Mouse (Mus musculus) limb, embryonic 13.5 days (tissue): ENCODE results near the gene Mndal. TPM values are rescaled to one million over a fixed set of nuclear protein-coding genes. Genes with fewer than 3 reads are reported as not detected.
"Not testable (repeated sequence)": the region's sequence is repeated elsewhere in the genome, so short reads cannot be mapped to it uniquely, and the experiment has no call there.

Experiments
- ATAC-seq: fragments of 200-750 bp; cut with Nextera tagmentation; 2 replicates; pipeline ENCODE4 v1.8.0; 2017; ENCODE audit warnings: low read depth, moderate number of reproducible peaks, moderate TSS enrichment; ENCODE audit not compliant: low FRiP score
- H3K27ac ChIP-seq: fragments of 300-500 bp; sonication (generic); 2 replicates; pipeline ENCODE4 v1.5.1; 2015; ENCODE audit warnings: inconsistent platforms, mild to moderate bottlenecking, moderate library complexity
- H3K27me3 ChIP-seq: fragments of 300-500 bp; sonication (generic); 2 replicates; pipeline ENCODE4 v1.6.1; 2015; ENCODE audit warnings: mild to moderate bottlenecking, inconsistent platforms
- H3K36me3 ChIP-seq: fragments of 300-500 bp; sonication (generic); 2 replicates; pipeline ENCODE4 v1.6.1; 2015; ENCODE audit warnings: inconsistent platforms, mild to moderate bottlenecking, moderate library complexity
- H3K4me1 ChIP-seq: fragments of 300-500 bp; sonication (generic); 2 replicates; pipeline ENCODE4 v1.6.1; 2015; ENCODE audit warnings: inconsistent platforms
- H3K4me2 ChIP-seq: fragments of 300-500 bp; sonication (generic); replicated peaks from 2 replicates; pipeline ENCODE4 v1.6.1; 2015; ENCODE audit warnings: inconsistent platforms, mild to moderate bottlenecking, moderate library complexity
- H3K4me3 ChIP-seq: fragments of 300-500 bp; sonication (generic); 2 replicates; pipeline ENCODE4 v1.5.1; 2015; ENCODE audit warnings: moderate library complexity, mild to moderate bottlenecking, inconsistent platforms
- H3K9ac ChIP-seq: fragments of 300-500 bp; sonication (generic); 2 replicates; pipeline ENCODE4 v1.6.1; 2015; ENCODE audit warnings: mild to moderate bottlenecking, inconsistent platforms
- H3K9me3 ChIP-seq: fragments of 300-500 bp; sonication (generic); 2 replicates; pipeline ENCODE4 v1.6.1; 2016; ENCODE audit warnings: inconsistent platforms
- WGBS: fragments of 180-500 bp; shearing (Covaris S2); methylation state at CpG from one replicate; pipeline ENCODE4 v1.1.7; 2015; 5-methylcytosine and 5-hydroxymethylcytosine counted together
- polyA plus RNA-seq: library from polyadenylated mRNA; unstranded; fragments of >200 nt; fragmentation: Nextera tagmentation; extraction: Ambion mirVana; gene quantifications from 2 replicates; pipeline ENCODE4 v1.2.1, GENCODE M21; 2015

The Mndal gene
- polyA plus RNA-seq, 1 experiment from 2014 or later, result 1.1 TPM

DNA sequence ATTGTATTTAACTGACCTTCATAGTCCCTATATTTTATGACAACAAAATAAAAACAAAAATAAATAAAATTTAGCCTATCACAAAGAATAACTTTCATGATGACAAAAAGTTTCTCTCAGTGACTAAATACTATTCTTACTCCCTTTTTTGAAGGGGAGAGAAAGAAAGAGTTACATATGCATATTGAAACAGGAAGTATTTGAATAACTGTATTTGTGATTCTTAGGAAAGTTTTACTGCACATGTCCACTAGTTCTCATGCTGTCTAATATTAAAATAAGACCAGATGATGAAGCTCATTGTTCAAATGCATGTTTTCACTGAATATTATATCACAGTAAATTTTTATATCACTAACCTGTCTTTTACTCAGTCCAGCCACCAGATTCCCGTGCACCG is 769 bp downstream of the Mndal start:
- not testable (repeated sequence) for H3K27me3 ChIP-seq, H3K4me1 ChIP-seq, H3K4me2 ChIP-seq, ATAC-seq, H3K27ac ChIP-seq, H3K9ac ChIP-seq, H3K9me3 ChIP-seq, H3K36me3 ChIP-seq, H3K4me3 ChIP-seq
- WGBS, result 89% methylated on average over 2 of the region's 2 CpGs

DNA sequence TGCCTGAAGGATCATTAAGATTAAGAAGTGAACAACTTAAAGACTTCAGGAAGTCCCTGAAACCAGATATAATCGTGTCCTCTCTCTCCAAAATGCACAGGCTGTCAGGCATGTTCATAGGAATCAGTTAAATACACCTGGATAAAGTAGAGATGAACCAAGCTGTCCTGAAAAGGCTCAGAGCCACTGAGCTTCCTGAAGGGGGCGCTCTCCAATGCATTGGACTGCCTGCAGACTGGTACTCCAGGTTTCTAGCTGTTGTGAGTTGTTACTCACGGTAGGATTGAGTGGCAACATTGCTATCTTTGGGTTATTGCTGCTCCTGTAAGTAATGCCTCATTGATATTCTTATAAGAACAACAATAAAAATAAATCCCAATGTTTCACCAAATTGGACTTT is 23.0 kb downstream of the Mndal start:
- H3K36me3 ChIP-seq, H3K27me3 ChIP-seq, H3K9me3 ChIP-seq, H3K9ac ChIP-seq, ATAC-seq, H3K4me1 ChIP-seq, H3K4me2 ChIP-seq, H3K27ac ChIP-seq, H3K4me3 ChIP-seq: not testable (repeated sequence)
- 49% methylated on average over 3 of the region's 3 CpGs for WGBS

DNA sequence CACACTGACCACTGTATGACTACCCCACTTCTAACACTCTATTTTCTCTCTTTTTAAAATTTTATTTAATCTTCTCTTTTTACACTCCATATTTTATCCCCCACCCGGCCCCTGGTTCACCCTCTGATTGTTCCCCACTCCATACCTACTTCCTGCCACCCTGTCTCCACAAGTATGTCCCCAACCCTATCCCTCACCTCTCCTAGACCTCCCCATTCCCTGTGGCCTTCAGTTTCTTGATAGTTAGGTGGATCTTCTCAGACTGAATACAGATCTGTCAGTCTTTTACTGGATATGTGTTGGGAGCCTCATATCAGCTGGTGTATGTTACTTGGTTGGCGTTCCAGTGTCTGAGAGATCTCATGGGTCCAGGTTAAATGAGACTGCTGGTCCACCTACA is 27.7 kb downstream of the Mndal start:
- H3K27me3 ChIP-seq, result no peaks in the 10 kb centered on the region
- ATAC-seq, result no peak
- H3K9ac ChIP-seq, result no peak overlapping the region
- H3K4me2 ChIP-seq, result no peak overlapping the region
- H3K9me3 ChIP-seq, result no peaks in the 10 kb centered on the region
- no peaks in the 10 kb centered on the region for H3K4me1 ChIP-seq
- H3K27ac ChIP-seq, result no peak overlapping the region
- 81% methylated on average over 2 of the region's 2 CpGs for WGBS
- no peaks in the 10 kb centered on the region for H3K36me3 ChIP-seq
- H3K4me3 ChIP-seq, result no peak overlapping the region

DNA sequence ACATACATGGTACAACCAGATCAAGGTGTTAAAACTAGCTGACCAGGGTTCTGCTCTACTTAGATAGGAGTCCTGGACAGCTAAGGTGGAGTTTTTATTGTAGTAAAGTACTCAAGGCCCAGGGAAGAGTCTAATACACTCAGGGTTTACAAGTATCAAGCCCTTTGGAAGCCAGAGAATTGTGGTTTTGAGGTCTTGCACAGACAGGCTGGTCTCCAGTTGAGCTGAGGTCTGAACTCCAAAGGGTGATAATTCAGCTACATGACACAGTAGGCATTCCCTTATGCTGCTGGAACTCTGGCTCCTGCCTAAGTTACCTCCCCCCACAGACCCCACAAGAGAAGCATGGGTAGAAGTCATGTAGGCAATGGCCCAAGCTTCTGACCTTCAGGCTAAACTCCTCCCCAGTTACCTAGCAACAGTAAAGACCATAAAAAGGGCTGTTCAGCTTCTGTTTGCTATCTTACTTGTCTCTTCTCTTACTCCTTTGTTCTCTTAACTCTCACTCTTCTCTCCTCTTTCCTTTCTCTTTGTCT is 29.0 kb downstream of the Mndal start:
- not testable (repeated sequence) for H3K9ac ChIP-seq, H3K4me3 ChIP-seq, H3K4me2 ChIP-seq, H3K9me3 ChIP-seq, H3K27me3 ChIP-seq, ATAC-seq, H3K36me3 ChIP-seq, H3K4me1 ChIP-seq, H3K27ac ChIP-seq

DNA sequence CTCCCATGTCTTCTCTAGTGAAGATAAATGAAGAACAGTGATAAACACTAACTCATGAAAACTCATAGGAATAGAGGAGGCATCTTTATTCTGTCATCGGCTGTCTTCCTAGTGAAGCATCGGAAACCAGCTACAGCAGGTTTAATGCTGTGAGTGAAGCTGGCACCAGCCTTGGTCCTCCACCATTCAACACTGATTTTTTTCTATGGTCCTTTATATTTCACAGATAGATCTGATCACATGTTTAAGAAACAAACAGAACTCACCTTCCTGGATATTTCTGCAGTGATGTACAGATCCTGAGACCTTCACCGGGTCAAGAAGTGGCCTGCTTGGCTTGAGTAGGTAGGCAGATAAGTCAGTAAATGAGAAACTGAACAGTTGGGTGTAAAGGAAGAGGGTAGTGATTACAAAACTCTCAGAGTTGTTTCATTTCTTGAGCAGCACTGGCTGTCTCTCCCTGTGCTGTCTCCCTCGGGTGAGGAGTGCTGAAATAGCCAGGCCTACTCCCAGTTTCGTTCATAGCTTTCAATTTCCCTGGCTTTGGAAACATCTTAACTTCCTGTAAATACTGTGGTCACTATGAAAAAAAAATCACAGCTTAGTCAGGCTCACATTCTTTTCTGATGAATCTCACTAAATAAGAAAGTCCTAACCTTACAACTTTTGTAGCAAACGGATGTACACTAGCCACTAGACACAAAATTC is 29.6 kb downstream of the Mndal start, which contains the start of gene Ifi211:
Gene Ifi211 (minus strand): TSS at position 499 of the 708 bp plus-strand sequence.
- not testable (repeated sequence) for H3K4me1 ChIP-seq, H3K4me3 ChIP-seq, H3K4me2 ChIP-seq, ATAC-seq, H3K27me3 ChIP-seq, H3K36me3 ChIP-seq, H3K27ac ChIP-seq, H3K9me3 ChIP-seq, H3K9ac ChIP-seq
- 80% methylated on average over 6 of the region's 6 CpGs for WGBS

DNA sequence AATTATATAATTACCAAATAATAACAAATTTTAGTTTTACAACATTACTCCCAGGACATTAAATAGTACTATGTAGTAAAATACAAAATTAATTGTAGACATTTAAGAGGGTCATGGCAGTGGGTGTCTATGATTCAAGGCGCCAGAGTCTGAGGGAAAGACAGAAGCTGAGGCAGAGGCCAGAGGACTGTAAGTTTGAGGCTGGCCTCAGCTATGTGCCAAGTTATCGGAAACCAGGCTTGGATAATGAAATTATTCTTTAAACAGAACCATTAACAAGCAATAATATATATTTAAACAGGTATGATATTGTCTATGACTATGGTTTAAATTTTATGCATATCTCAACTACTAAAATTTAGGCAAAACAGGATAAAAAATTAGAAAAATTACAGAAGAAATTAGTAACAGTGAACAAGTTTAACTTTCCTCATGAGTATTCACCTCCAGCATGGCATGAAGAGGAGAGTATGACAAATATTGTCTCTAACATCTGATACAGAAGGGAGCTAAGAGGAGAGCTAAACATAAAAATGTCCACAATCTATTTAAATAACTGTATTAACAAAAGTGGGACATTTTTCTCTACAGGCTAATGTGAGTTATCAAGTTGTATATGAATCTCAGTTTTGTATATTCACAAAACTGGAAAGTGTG is 30.4 kb downstream of the Mndal start:
- Histone ChIP-seq H3K27me3 (no peaks in the 10 kb centered on the region), H3K9ac (no peak overlapping the region), H3K4me1 (no peaks in the 10 kb centered on the region), H3K9me3 (no peaks in the 10 kb centered on the region), H3K27ac (no peak overlapping the region), H3K36me3 (no peaks in the 10 kb centered on the region), H3K4me2 (no peak overlapping the region), H3K4me3 (no peak overlapping the region)
- no peak for ATAC-seq
- WGBS, result 85% methylated on average over 2 of the region's 2 CpGs

DNA sequence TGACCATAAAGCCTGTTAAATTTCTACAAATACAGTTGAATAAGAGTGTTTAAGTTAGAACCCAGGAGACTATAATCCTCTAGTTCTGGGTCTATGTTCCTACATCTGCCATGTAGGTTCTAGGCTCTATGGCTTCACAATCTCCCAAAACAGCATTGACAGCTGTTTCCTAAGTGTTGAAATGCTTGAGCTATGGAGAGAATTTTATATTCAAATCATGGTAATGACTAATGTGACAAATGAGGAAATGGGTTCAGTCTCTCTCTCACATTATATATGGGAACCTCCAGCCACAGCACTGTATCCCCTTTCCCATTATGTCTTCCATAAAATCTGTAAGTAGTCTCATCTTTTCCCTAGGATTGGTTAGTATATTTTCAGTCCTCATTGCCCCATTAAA is 33.9 kb downstream of the Mndal start:
- not testable (repeated sequence) for H3K36me3 ChIP-seq, H3K9ac ChIP-seq, H3K4me2 ChIP-seq, H3K27ac ChIP-seq, ATAC-seq, H3K9me3 ChIP-seq, H3K4me3 ChIP-seq, H3K27me3 ChIP-seq, H3K4me1 ChIP-seq

DNA sequence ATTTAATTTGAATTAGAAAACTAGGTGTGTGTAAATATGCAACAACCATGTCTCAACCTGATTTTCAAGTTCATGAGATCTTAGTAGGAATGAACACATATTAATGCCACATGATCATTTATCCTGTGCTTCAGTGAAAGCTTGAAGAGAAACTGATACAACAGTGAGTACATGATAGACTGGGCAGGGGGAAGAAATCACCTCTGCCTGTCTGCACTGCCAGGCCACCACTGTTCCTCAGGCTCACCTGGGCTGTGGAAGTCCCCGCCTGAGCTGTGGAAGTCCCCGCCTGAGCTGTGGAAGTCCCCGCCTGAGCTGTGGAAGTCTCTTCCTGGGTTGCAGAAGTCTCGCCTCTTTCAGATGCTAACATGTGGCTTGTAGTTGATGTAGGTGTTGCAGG is 36.4 kb downstream of the Mndal start:
- not testable (repeated sequence) for H3K4me1 ChIP-seq

DNA sequence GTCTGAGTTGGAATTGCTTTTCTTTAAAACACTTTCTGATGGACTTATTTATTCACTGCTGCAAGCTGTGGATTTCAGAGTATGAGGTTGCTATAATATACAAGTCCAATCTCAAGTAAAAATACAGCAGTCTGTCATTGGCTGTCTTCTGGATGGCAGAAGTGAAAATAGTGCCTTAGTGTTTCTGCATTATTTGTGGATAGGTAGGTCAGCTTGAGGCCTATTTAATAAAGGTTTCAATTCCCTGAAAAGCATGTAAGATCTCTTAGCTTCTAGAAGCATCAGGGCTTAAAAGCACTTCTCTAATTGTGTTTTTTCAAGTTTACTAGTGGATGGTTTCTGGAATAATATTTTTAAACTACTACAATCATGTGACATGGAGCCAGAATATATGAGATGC is 52.5 kb downstream of the Mndal start:
- not testable (repeated sequence) for H3K27me3 ChIP-seq, H3K9ac ChIP-seq, H3K4me3 ChIP-seq, H3K27ac ChIP-seq, H3K4me2 ChIP-seq, H3K9me3 ChIP-seq, H3K36me3 ChIP-seq, H3K4me1 ChIP-seq, ATAC-seq

More for the DNA sequence above, 36.4 kb downstream of the Mndal start:
- not testable (repeated sequence) for H3K9ac ChIP-seq, H3K36me3 ChIP-seq, H3K27me3 ChIP-seq, ATAC-seq, H3K4me3 ChIP-seq, H3K27ac ChIP-seq, H3K9me3 ChIP-seq, H3K4me2 ChIP-seq
- WGBS, result 78% methylated on average over 4 of the region's 4 CpGs

DNA sequence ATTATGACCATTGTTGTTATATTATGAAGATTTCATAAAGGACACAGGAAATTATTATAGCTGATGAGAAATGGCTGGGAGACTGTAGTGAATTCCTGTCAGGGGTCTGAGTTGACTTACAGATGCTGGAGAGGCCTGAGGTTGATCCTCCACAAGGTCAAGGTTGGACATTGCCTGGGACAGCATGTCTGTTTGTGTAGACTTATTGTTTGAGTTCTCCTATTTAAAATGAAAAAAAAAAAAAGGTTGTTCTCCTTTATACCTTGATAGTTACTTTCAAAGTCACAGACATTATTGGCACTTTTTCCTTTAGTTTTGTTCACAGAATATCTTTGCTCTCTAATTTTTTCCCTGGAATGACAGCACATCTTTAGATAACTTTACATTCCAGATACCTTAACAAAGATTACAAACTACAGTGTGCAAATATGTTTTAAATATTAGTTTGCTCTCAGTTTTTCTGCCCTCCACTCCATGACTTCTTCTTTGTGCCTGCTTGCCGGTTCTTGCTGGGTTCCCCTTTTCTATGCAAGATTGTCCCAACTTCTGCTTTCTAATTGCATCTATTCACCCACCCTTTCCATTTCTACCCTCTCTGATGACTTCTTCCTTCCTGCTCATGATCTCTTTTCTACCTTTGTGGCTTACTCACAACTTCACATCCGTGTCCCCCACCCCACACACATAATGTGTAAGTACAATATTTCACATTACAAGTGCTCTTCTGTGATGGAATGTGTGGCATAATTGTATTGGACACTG is 55.1 kb downstream of the Mndal start:
- not testable (repeated sequence) for H3K27me3 ChIP-seq, H3K9ac ChIP-seq, H3K4me3 ChIP-seq, ATAC-seq, H3K9me3 ChIP-seq, H3K27ac ChIP-seq, H3K36me3 ChIP-seq, H3K4me2 ChIP-seq, H3K4me1 ChIP-seq
- 90% methylated on average over 1 of the region's 2 CpGs for WGBS

DNA sequence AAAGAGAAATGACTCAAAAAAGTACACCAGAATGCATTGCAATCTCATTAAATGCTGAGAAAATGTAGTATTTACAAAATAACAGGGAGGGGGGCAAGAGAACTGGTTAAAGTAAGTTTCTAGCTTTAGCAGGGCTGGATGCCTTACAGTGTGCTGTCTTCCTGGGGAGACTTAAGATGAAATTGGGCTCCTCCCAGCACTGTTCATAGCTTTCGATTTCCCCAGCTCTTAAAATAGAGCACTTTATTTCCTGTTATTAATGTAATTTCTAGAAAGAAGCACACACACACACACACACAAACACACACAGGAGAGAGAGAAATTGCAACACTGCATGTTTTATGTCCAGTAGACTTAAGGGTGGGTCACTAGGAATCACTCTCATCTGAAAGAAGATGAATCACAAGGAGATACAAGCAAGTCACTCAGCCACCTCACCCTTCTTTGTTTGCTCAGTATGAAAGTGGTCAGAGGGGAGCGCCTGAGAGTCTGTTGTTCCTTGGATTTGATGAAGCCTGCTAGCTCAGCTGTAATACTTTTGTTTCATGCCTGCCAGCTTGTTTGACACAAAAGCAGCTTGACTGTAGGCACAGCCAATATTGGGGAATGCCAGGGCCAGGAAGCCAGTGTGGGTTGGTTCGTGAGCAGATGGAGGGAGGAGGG is 62.2 kb downstream of the Mndal start:
- 77% methylated on average over 3 of the region's 3 CpGs for WGBS
- H3K27me3 ChIP-seq, H3K4me3 ChIP-seq, ATAC-seq, H3K9ac ChIP-seq, H3K4me1 ChIP-seq, H3K9me3 ChIP-seq, H3K4me2 ChIP-seq, H3K36me3 ChIP-seq, H3K27ac ChIP-seq: not testable (repeated sequence)
